22 mouse cellular contexts compared by ENCODE assay signal in genomic region chr4:136672335-136673090, GRCm38 (mm10). TPM values are rescaled to one million over a fixed set of nuclear protein-coding genes. Genes with fewer than 3 reads are reported as not detected.
"Had no signal": no experiment of that assay in that cellular context is flagged by ENCODE, and none has a peak within 500 bp of the region (broad histone marks: within the 10 kb centered on the region; RNA-seq: fewer than 3 reads in every experiment).

No protein-coding gene starts in this region.

- H3K27me3 ChIP-seq: liver, embryonic 13.5 days; midbrain, embryonic 15.5 days; neural tube, embryonic 12.5 days; neural tube, embryonic 15.5 days had no signal

- H3K4me2 ChIP-seq: liver, embryonic 13.5 days; midbrain, embryonic 11.5 days; midbrain, embryonic 15.5 days; neural tube, embryonic 12.5 days; neural tube, embryonic 15.5 days had no signal

- H3K4me1 ChIP-seq: liver, embryonic 13.5 days; neural tube, embryonic 12.5 days had no signal

- H3K36me3 ChIP-seq: liver, embryonic 13.5 days had no signal

- ATAC-seq: midbrain, embryonic 15.5 days had no signal

- H3K9me3 ChIP-seq: liver, embryonic 13.5 days; midbrain, embryonic 15.5 days; neural tube, embryonic 12.5 days; neural tube, embryonic 15.5 days had no signal

- H3K4me3 ChIP-seq: liver, embryonic 13.5 days; midbrain, embryonic 15.5 days; neural tube, embryonic 12.5 days; neural tube, embryonic 15.5 days had no signal

- H3K27ac ChIP-seq: kidney, postnatal 0 days; liver, embryonic 13.5 days; midbrain, embryonic 15.5 days; neural tube, embryonic 12.5 days; neural tube, embryonic 15.5 days; stomach, postnatal 0 days had no signal

- H3K9ac ChIP-seq: liver, embryonic 13.5 days; midbrain, embryonic 15.5 days; neural tube, embryonic 12.5 days; neural tube, embryonic 15.5 days had no signal

- DNase-seq: kidney, adult 2 months; kidney, postnatal 25 days; liver, embryonic 13.5 days; lung, adult 2 months; lung, postnatal 14 days; lung, postnatal 4 days; right cerebral cortex, adult 18-20 months; right cerebral cortex, postnatal 14 days; right cerebral cortex, postnatal 4 days; thymus, adult 18-20 months; thymus, postnatal 36 days had no signal

RNA-seq across cellular contexts. Expression of gene Lactbl1, which starts 50.1 kb away (rescaled TPM):
- total RNA-seq: liver, adult 2 months had no signal
- polyA plus RNA-seq: kidney, adult 2 months; kidney, embryonic 14.5 days; kidney, postnatal 0 days; limb, embryonic 11.5 days; liver, adult 2 months; liver, embryonic 13.5 days; liver, embryonic 16.5 days; lung, embryonic 16.5 days; midbrain, embryonic 11.5 days; neural tube, embryonic 12.5 days; stomach, postnatal 0 days had no signal
